Mouse (Mus musculus) MN1 (cell line): ENCODE data around the gene Ttc36.

ENCODE experiments used
- DNase-seq: peaks from one replicate; pipeline ENCODE4 v3.0.0-alpha.2; 2016; ENCODE audit warnings: low spot score

The Ttc36 gene

GRCm38 (mm10) chr9:44802808-44803450 lies at the start of gene Ttc36:
TSS of gene Ttc36 (minus strand) at chr9:44803072.
- no peak for DNase-seq

- DNase-seq = no peak
These were observed 44.6 kb upstream of the Ttc36 start for GRCm38 (mm10) chr9:44847446-44847845.

- peak; percentile 41 for DNase-seq
These were observed 38.4 kb upstream of the Ttc36 start for GRCm38 (mm10) chr9:44841241-44841640.

- peak; percentile 65 for DNase-seq
These were observed 33.6 kb upstream of the Ttc36 start for GRCm38 (mm10) chr9:44836439-44836838.

GRCm38 (mm10) chr9:44832356-44832755 lies 29.5 kb upstream of the Ttc36 start:
- DNase-seq = peak; percentile 41

GRCm38 (mm10) chr9:44830506-44830905 lies 27.6 kb upstream of the Ttc36 start:
- no peak for DNase-seq

GRCm38 (mm10) chr9:44828944-44829343 lies 26.1 kb upstream of the Ttc36 start:
- DNase-seq = no peak

GRCm38 (mm10) chr9:44826660-44827059 lies 23.8 kb upstream of the Ttc36 start:
- no peak for DNase-seq

GRCm38 (mm10) chr9:44819920-44820827 lies 17.3 kb upstream of the Ttc36 start:
- no peak for DNase-seq

GRCm38 (mm10) chr9:44817522-44817921 lies 14.7 kb upstream of the Ttc36 start:
- DNase-seq = no peak

- no peak for DNase-seq
These were observed 11.3 kb upstream of the Ttc36 start for GRCm38 (mm10) chr9:44814179-44814578.

GRCm38 (mm10) chr9:44810316-44810715 lies 7.4 kb upstream of the Ttc36 start:
- no peak for DNase-seq

- no peak for DNase-seq
These were observed 4.9 kb upstream of the Ttc36 start for GRCm38 (mm10) chr9:44807778-44808177.

- no peak for DNase-seq
These were observed 4.3 kb upstream of the Ttc36 start for GRCm38 (mm10) chr9:44807141-44807540.

- DNase-seq = no peak
These were observed 2.7 kb upstream of the Ttc36 start for GRCm38 (mm10) chr9:44805536-44805935.

- DNase-seq = no peak
These were observed 1.8 kb upstream of the Ttc36 start for GRCm38 (mm10) chr9:44804678-44805077.

GRCm38 (mm10) chr9:44801669-44802068 lies 1.2 kb downstream of the Ttc36 start:
- no peak for DNase-seq

GRCm38 (mm10) chr9:44799958-44800324 lies 2.9 kb downstream of the Ttc36 start:
- no peak for DNase-seq

- DNase-seq = peak; percentile 85
These were observed 3.5 kb downstream of the Ttc36 start, which contains the start of gene Tmem25 for GRCm38 (mm10) chr9:44799102-44799957. TSS of gene Tmem25 (minus strand) at chr9:44799307.

GRCm38 (mm10) chr9:44798298-44798697 lies 4.6 kb downstream of the Ttc36 start:
- DNase-seq = no peak

GRCm38 (mm10) chr9:44792842-44793241 lies 10.0 kb downstream of the Ttc36 start:
- DNase-seq = no peak
